Mouse (Mus musculus) limb, embryonic 12.5 days (tissue): ENCODE measurements around the gene Gpr39. TPM values are rescaled to one million over a fixed set of nuclear protein-coding genes. Genes with fewer than 3 reads are reported as not detected.

Experiments
- ATAC-seq: fragments of 200-750 bp; cut with Nextera tagmentation; 2 replicates; pipeline ENCODE4 v1.8.0; 2017; ENCODE audit warnings: low read depth, moderate TSS enrichment; ENCODE audit not compliant: insufficient number of reproducible peaks, insufficient read depth, low FRiP score, low TSS enrichment
- H3K27ac ChIP-seq: fragments of 300-500 bp; sonication (generic); 2 replicates; pipeline ENCODE4 v1.5.1; 2016; ENCODE audit warnings: mild to moderate bottlenecking, moderate library complexity
- H3K27me3 ChIP-seq: fragments of 300-500 bp; sonication (generic); 2 replicates; pipeline ENCODE4 v1.6.1; 2016; ENCODE audit warnings: mild to moderate bottlenecking, moderate library complexity
- H3K36me3 ChIP-seq: fragments of 300-500 bp; sonication (generic); 2 replicates; pipeline ENCODE4 v1.6.1; 2016; ENCODE audit warnings: mild to moderate bottlenecking, moderate library complexity
- H3K4me1 ChIP-seq: fragments of 300-500 bp; sonication (generic); replicated peaks from 2 replicates; pipeline ENCODE4 v1.6.1; 2016
- H3K4me2 ChIP-seq: fragments of 300-500 bp; sonication (generic); 2 replicates; pipeline ENCODE4 v1.6.1; 2016; ENCODE audit warnings: mild to moderate bottlenecking, moderate library complexity
- H3K4me3 ChIP-seq: fragments of 300-500 bp; sonication (generic); replicated peaks from 2 replicates; pipeline ENCODE4 v1.5.1; 2016; ENCODE audit warnings: mild to moderate bottlenecking
- H3K9ac ChIP-seq: fragments of 300-500 bp; sonication (generic); replicated peaks from 2 replicates; pipeline ENCODE4 v1.6.1; 2016; ENCODE audit warnings: mild to moderate bottlenecking, moderate library complexity
- H3K9me3 ChIP-seq: fragments of 300-500 bp; sonication (generic); 2 replicates; pipeline ENCODE4 v1.6.1; 2016; ENCODE audit warnings: mild to moderate bottlenecking, moderate library complexity
- WGBS: fragments of 180-500 bp; shearing (Covaris S2); methylation state at CpG from one replicate; pipeline ENCODE4 v1.1.7; 2016; 5-methylcytosine and 5-hydroxymethylcytosine counted together
- polyA plus RNA-seq: library from polyadenylated mRNA; unstranded; fragments of >200 nt; fragmentation: Nextera tagmentation; extraction: Ambion mirVana; gene quantifications from 2 replicates; pipeline ENCODE4 v1.2.1, GENCODE M21; 2016

Gene Gpr39
- polyA plus RNA-seq, 1 experiment from 2014 or later: not detected

- H3K4me1 ChIP-seq: no peaks in the 10 kb centered on the region
- no peak overlapping the region for H3K27ac ChIP-seq
- no peaks in the 10 kb centered on the region for H3K36me3 ChIP-seq
- no peak for ATAC-seq
- H3K4me2 ChIP-seq: no peak overlapping the region
- H3K27me3 ChIP-seq: no peaks in the 10 kb centered on the region
- H3K9me3 ChIP-seq: no peaks in the 10 kb centered on the region
- no peak overlapping the region for H3K9ac ChIP-seq
- no peak overlapping the region for H3K4me3 ChIP-seq
- 84% methylated on average over 5 of the region's 5 CpGs for WGBS
These were observed 14.1 kb upstream of the Gpr39 start for GRCm38 (mm10) chr1:125662660-125663059.

DNA sequence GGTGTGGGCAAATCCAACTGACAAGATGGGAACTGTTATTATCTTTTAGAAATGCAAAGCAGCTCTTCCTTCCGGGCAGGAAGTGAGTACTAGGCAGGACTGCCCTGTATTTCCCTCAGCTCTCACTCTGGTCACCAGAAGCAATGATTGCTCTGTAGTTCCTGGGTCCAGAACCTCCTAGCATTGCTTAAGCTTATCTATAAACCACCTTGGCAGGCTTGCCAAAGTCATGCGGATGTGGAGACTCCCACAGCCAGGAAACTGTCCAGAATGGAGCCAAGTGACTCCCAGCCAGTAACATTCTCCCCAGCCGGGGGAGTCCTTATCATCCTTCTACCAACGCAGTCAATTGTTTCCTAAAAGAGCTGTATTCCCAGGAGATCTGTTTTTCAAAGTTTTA is 13.7 kb upstream of the Gpr39 start:
- Histone ChIP-seq H3K4me2 (no peak overlapping the region), H3K9ac (no peak overlapping the region), H3K4me3 (no peak overlapping the region), H3K27me3 (no peaks in the 10 kb centered on the region), H3K4me1 (no peaks in the 10 kb centered on the region), H3K36me3 (no peaks in the 10 kb centered on the region), H3K9me3 (no peaks in the 10 kb centered on the region), H3K27ac (no peak overlapping the region)
- ATAC-seq: no peak
- WGBS: 84% methylated on average over 4 of the region's 4 CpGs

DNA sequence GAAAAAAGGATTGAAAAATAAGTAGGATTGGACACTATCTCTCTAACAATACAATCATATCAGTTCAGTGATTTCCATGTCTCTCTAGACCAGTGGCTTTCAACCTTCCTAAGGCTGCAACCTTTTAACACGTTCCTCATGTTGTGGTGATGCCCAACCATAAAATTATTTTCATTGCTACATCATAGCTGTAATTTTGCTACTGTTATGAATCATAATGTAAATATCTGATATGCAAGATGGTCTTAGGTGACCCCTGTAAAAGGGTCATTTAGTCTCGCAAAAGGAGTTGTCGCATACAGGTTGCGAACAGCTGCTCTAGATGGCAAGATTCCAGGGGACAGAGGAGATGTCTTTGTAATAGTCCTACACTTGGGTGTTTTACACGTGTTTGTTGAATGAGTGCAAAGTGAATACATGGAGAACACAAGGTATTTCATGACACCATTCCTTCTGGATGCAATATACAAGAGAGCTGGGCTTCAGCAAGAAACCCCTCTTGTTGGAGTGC is 11.6 kb upstream of the Gpr39 start:
- H3K9me3 ChIP-seq: no peaks in the 10 kb centered on the region
- no peaks in the 10 kb centered on the region for H3K27me3 ChIP-seq
- H3K4me2 ChIP-seq: no peak overlapping the region
- no peaks in the 10 kb centered on the region for H3K4me1 ChIP-seq
- no peak for ATAC-seq
- 73% methylated on average over 5 of the region's 5 CpGs for WGBS
- H3K4me3 ChIP-seq: no peak overlapping the region
- no peaks in the 10 kb centered on the region for H3K36me3 ChIP-seq
- H3K9ac ChIP-seq: no peak overlapping the region
- H3K27ac ChIP-seq: no peak overlapping the region

DNA sequence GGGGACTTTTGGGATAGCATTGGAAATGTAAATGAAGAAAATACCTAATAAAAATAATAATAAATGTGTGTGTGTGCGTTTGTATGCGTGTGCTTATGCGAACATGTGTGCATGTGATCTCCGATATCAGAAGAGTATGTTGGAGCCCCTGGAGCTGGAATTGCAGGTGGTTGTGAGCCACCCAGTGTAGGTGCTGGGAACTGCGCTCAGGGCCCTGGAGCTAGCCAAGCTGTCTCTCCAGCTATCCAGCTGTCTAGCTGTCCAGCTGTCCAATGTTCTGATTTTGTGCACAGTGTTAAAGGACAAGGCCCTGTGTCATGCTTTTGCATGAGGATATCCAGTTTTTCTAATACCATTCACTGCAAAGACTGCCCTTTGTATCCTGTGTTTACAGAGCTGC is 7.8 kb upstream of the Gpr39 start:
- H3K4me1 ChIP-seq: no peaks in the 10 kb centered on the region
- H3K9ac ChIP-seq: no peak overlapping the region
- H3K27ac ChIP-seq: no peak overlapping the region
- no peak for ATAC-seq
- no peak overlapping the region for H3K4me3 ChIP-seq
- H3K27me3 ChIP-seq: no peaks in the 10 kb centered on the region
- no peaks in the 10 kb centered on the region for H3K9me3 ChIP-seq
- WGBS: 83% methylated on average over 5 of the region's 5 CpGs
- H3K4me2 ChIP-seq: no peak overlapping the region
- no peaks in the 10 kb centered on the region for H3K36me3 ChIP-seq

GRCm38 (mm10) chr1:125675186-125675585 is 1.6 kb upstream of the Gpr39 start:
- peak overlapping the region; percentile 37; the same call in 1 of the 2 replicates for H3K27ac ChIP-seq
- peaks cover 10% of the 10 kb centered on the region; the same call in 1 of the 2 replicates for H3K4me1 ChIP-seq
- no peak for ATAC-seq
- H3K36me3 ChIP-seq: no peaks in the 10 kb centered on the region
- H3K9me3 ChIP-seq: no peaks in the 10 kb centered on the region
- H3K9ac ChIP-seq: no peak overlapping the region
- H3K4me3 ChIP-seq: no peak overlapping the region
- no peaks in the 10 kb centered on the region for H3K27me3 ChIP-seq
- WGBS: 95% methylated on average over 1 of the region's 1 CpGs
- H3K4me2 ChIP-seq: no peak overlapping the region

DNA sequence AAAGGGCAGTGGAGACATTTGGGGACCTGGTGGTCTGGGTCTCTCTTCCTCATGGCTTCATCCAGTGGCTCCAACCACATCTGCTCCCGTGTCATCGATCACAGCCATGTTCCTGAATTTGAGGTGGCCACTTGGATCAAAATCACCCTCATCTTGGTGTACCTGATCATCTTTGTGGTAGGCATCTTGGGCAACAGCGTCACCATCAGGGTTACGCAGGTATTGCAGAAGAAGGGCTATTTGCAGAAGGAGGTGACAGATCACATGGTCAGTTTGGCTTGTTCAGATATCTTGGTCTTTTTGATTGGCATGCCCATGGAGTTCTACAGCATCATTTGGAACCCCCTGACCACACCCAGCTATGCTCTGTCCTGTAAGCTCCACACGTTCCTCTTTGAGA is 491 bp downstream of the Gpr39 start:
- ATAC-seq: no peak
- H3K36me3 ChIP-seq: no peaks in the 10 kb centered on the region
- H3K27me3 ChIP-seq: no peaks in the 10 kb centered on the region
- 92% methylated on average over 5 of the region's 5 CpGs for WGBS
- no peaks in the 10 kb centered on the region for H3K9me3 ChIP-seq
- no peak overlapping the region for H3K27ac ChIP-seq
- no peak overlapping the region for H3K4me3 ChIP-seq
- peaks cover 10% of the 10 kb centered on the region; the same call in 1 of the 2 replicates for H3K4me1 ChIP-seq
- no peak overlapping the region for H3K9ac ChIP-seq
- H3K4me2 ChIP-seq: no peak overlapping the region

GRCm38 (mm10) chr1:125679522-125680077 is 2.8 kb downstream of the Gpr39 start:
- no peak overlapping the region for H3K9ac ChIP-seq

GRCm38 (mm10) chr1:125684423-125684822 is 7.6 kb downstream of the Gpr39 start:
- WGBS: 90% methylated on average over 3 of the region's 3 CpGs
- Histone ChIP-seq H3K4me2 (no peak overlapping the region), H3K27me3 (no peaks in the 10 kb centered on the region), H3K27ac (no peak overlapping the region), H3K9ac (no peak overlapping the region), H3K36me3 (no peaks in the 10 kb centered on the region), H3K4me1 (peaks cover 18% of the 10 kb centered on the region), H3K9me3 (no peaks in the 10 kb centered on the region), H3K4me3 (no peak overlapping the region)
- no peak for ATAC-seq

More at GRCm38 (mm10) chr1:125679522-125680077, 2.8 kb downstream of the Gpr39 start:
- no peak overlapping the region for H3K27ac ChIP-seq
- H3K27me3 ChIP-seq: no peaks in the 10 kb centered on the region
- H3K9me3 ChIP-seq: no peaks in the 10 kb centered on the region
- H3K4me2 ChIP-seq: no peak overlapping the region
- H3K36me3 ChIP-seq: no peaks in the 10 kb centered on the region
- H3K4me1 ChIP-seq: peaks cover 10% of the 10 kb centered on the region; the same call in 1 of the 2 replicates
- H3K4me3 ChIP-seq: no peak overlapping the region
- 86% methylated on average over 4 of the region's 4 CpGs for WGBS
- no peak for ATAC-seq

GRCm38 (mm10) chr1:125685304-125685703 is 8.5 kb downstream of the Gpr39 start:
- Histone ChIP-seq H3K4me3 (no peak overlapping the region), H3K27ac (no peak overlapping the region), H3K9me3 (no peaks in the 10 kb centered on the region), H3K4me1 (peaks cover 18% of the 10 kb centered on the region), H3K9ac (no peak overlapping the region), H3K27me3 (no peaks in the 10 kb centered on the region), H3K36me3 (no peaks in the 10 kb centered on the region), H3K4me2 (no peak overlapping the region)
- no peak for ATAC-seq
- 51% methylated on average over 1 of the region's 1 CpGs for WGBS

- no peak for ATAC-seq
- no peaks in the 10 kb centered on the region for H3K9me3 ChIP-seq
These were observed 11.1 kb downstream of the Gpr39 start for GRCm38 (mm10) chr1:125687701-125688420.

GRCm38 (mm10) chr1:125693541-125693940 is 16.7 kb downstream of the Gpr39 start:
- Histone ChIP-seq H3K27me3 (no peaks in the 10 kb centered on the region), H3K4me3 (no peak overlapping the region), H3K36me3 (no peaks in the 10 kb centered on the region), H3K9me3 (no peaks in the 10 kb centered on the region), H3K4me2 (no peak overlapping the region), H3K4me1 (peaks cover 4% of the 10 kb centered on the region; the same call in 1 of the 2 replicates), H3K27ac (no peak overlapping the region), H3K9ac (no peak overlapping the region)
- ATAC-seq: no peak

More at GRCm38 (mm10) chr1:125687701-125688420, 11.1 kb downstream of the Gpr39 start:
- H3K4me3 ChIP-seq: no peak overlapping the region
- no peak overlapping the region for H3K4me2 ChIP-seq
- H3K9ac ChIP-seq: no peak overlapping the region
- 50% methylated on average over 13 of the region's 13 CpGs for WGBS
- H3K27ac ChIP-seq: no peak overlapping the region
- H3K4me1 ChIP-seq: peaks cover 18% of the 10 kb centered on the region
- no peaks in the 10 kb centered on the region for H3K27me3 ChIP-seq
- no peaks in the 10 kb centered on the region for H3K36me3 ChIP-seq
